Mouse (Mus musculus) brain, embryonic 18.5 days (tissue): ENCODE results near the gene Aoc1.
"Not testable (repeated sequence)": the region's sequence is repeated elsewhere in the genome, so short reads cannot be mapped to it uniquely, and the experiment has no call there.

Experiments
- DNase-seq: peaks from one replicate; pipeline ENCODE4 v3.0.0-alpha.2; 2012; ENCODE audit warnings: low read depth, low spot score

Aoc1 gene

GRCm38 (mm10) chr6:48861616-48862280, 10.9 kb upstream of the Aoc1 start:
- no peak for DNase-seq

DNA sequence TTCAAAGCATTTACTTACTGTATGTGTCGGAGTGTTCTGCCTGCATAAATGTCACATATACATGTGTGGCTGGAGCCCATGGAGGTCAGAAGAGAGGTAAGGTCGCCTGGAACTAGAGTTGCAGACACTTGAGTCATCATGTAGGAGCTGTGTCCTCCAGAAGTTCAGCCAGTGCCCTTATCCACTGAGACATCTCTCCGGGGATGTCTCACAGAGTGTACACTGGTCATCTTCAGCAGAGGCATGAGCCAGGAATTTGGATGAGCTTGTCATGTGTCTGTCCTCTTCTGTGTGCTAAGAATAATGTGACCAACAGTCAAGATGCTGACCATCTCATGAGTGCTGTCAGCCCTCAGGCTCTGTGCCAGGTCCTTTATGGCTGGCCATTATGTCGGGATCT, 9.9 kb upstream of the Aoc1 start:
- DNase-seq = no peak

GRCm38 (mm10) chr6:48863488-48863887, 9.2 kb upstream of the Aoc1 start:
- DNase-seq = no peak

DNA sequence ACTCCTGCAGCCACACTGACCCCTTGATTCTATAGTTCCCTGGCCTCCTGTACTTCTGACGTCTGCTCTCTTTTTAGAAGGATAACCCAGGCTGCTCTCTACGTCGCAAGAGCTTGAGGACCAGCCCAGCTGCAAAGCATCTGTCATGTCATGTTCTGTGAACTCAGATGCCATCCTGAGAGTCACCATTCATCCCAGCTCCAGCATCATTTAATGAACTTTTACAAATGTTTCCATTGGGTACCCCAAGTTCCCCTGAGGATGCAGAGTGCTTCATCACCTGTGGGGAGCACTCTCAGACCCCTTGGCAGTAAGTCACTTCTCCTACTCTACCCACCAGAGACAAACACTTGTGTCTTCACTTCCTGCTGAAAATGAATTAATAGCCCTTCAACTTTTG, 8.5 kb upstream of the Aoc1 start:
- DNase-seq = no peak

DNA sequence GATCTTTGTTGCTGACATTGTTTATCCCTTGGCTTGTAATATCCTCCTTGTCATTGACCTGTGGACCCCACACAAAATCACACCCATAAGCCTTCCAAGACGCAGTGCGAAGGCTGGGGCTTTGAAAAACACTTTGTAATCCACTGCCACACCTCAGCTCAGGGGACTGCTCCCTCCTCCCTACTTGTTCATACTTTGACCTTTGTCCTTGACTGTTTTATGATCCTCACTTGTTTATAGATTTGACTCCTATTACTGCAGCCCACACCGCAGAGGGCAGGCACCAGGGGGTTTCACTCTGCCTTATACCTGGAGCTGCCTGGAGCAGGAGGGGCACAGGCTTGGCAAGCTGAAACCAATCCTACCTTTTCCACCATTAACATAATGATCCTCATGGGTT, 8.0 kb upstream of the Aoc1 start:
- no peak for DNase-seq

- no peak for DNase-seq
Measured at GRCm38 (mm10) chr6:48865152-48865745, 7.4 kb upstream of the Aoc1 start.

- DNase-seq = not testable (repeated sequence)
Measured at GRCm38 (mm10) chr6:48866355-48866950, 6.2 kb upstream of the Aoc1 start.

DNA sequence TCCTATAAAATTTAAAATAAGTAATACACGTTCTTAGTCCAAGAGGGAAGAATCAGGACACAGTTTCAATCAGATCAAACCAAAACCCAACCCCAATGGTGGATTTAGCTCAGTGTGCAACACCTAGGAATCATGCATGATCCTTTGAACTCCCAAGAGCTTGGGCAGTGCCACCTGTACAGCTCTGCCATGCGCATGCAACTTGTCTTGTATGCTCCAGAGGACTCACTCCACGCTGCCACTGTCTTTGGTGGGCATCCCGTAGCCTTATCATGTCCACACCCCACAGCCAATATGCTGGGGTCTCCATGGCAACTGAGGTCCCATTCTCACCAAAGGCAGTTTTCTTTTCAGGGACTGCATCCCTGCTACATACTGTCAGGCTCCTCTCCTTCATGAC, 5.5 kb upstream of the Aoc1 start:
- no peak for DNase-seq

DNA sequence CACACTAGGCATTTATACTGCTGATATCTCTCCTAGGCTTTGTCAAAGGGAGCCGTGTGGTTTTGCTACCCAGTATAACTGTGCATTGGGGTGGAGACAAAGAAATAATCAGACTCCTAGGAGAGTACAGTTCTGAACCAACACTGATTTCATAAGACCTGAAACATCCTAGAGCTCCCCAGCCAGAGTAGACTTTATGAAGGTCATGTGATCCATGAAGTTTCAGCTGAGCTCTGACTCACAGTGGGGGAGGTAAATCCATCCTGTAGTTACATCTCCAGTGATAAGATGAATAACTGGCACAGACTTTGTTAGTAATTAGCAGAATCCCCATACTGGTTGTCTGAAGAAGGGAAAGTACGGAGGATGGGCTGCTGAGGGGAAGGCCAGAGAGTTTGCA, 2.9 kb upstream of the Aoc1 start:
- DNase-seq = no peak

- DNase-seq = no peak
Measured at GRCm38 (mm10) chr6:48874576-48874975, 1.9 kb downstream of the Aoc1 start.

- no peak for DNase-seq
Measured at GRCm38 (mm10) chr6:48875515-48875914, 2.8 kb downstream of the Aoc1 start.

DNA sequence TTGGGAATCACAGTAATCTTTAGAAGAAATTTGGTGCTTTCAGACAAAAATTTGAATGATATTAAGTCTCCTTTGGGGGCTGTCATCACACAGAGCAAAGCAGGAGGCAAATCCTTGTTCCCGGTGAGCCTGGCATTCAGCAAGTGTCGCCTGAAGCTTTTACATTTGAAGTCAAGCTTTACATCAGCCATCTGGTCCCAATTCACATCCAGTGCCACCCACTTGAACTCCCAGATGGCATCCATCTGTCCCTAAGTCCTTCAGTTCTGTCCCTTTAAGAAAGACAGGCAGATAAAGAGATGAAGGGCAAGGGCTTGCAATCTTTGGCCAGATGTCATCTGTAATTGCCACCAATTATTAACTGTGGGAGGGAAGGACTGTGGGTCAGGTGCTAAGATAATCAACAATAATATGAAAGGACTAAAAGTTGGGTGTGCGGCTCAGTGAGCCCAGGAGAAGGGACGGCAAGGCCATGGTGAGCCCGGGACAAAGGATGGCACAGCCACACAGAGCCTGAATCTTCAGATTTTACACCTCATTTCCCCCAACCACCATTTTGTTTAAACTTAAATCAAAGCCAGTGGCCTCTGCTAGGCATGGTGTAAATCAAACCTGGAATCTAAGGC, 3.9 kb downstream of the Aoc1 start:
- peak; percentile 16 for DNase-seq

DNA sequence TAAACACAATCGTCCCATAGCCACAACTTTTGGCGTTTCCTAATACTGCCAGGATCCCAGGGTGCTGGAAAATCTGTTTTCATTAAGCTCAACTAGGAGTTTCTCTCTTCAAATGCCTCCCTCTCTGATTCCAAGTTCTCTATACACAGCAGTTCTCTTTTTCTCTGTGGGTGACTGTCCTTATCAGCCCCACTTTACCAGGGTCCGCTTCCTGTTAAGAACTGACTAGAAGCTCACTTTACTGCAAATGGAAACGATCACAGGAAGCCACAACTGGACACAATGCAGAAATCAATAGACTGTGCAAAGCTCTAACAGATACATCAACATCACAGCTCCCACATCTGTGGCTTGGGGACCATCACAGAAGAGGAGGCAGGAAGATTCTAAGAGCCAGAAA, 21.5 kb downstream of the Aoc1 start:
- no peak for DNase-seq

- no peak for DNase-seq
Measured at GRCm38 (mm10) chr6:48894938-48895818, 22.5 kb downstream of the Aoc1 start.

GRCm38 (mm10) chr6:48895941-48896340, 23.2 kb downstream of the Aoc1 start:
- no peak for DNase-seq

DNA sequence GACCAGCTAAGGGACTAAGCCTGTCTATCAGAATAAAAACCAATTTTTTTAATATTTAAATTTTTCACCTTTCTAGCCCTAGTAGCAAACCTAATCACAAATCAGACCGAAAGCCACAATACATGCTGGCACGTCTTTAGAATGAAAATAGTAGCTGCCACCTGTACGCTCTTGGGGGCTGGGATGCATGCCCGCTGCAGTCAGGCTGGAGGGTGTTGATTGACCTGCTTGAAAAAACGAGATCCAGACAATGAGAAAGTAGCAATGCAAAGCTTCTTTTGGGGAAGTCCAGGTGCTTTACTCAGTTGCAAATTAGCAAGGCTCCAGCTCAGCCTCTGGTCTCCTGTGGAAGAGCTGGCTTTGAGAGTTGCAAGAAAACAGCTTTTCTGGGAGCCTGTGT, 24.3 kb downstream of the Aoc1 start:
- DNase-seq = no peak

DNA sequence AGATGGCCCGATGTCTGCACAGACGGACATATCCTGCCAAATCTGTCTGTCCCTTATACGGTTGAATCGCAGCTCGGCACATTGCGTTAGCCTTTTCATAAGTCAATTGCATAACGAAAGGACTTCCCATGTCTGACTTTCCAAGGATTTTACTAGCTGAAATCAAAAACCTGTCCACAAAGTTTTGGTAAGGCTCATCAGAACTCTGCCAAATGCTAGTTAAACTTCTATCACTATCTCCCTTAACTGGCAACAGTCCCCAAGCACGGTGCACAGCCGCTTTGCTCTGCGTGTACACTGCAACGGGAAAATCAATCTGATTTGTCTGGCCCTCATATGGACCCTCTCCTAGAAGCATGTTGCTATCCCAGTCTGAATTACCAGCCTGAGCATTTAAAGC, 28.6 kb downstream of the Aoc1 start:
- not testable (repeated sequence) for DNase-seq

- no peak for DNase-seq
Measured at GRCm38 (mm10) chr6:48902511-48903406, 30.1 kb downstream of the Aoc1 start.

- no peak for DNase-seq
Measured at GRCm38 (mm10) chr6:48903437-48903836, 30.7 kb downstream of the Aoc1 start.

DNA sequence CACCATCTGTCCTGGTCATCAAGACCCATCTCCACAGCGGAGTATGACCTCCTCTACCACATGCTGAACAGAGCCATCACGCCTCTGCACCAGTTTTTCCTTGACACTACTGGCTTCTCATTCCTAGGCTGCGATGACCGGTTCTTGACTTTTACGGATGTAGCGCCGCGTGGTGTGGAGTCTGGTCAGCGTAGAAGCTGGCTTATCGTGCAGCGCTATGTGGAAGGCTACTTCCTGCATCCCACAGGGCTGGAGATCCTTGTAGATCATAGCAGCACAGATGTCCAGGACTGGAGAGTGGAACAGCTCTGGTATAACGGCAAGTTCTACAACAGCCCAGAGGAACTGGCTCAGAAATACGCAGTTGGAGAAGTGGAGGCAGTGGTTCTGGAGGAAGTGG, 32.9 kb downstream of the Aoc1 start:
- DNase-seq = no peak

GRCm38 (mm10) chr6:48906371-48906770, 33.7 kb downstream of the Aoc1 start:
- no peak for DNase-seq
